Mouse (Mus musculus) adrenal gland, adult 10 weeks (tissue): ENCODE measurements around the gene Col5a2. TPM values are rescaled to one million over a fixed set of nuclear protein-coding genes. Genes with fewer than 3 reads are reported as not detected.

Experiments
- polyA plus RNA-seq: library from polyadenylated mRNA; stranded (reverse); fragments of 350-450 nt; fragmentation: Illumina TruSeq; extraction: RNeasy Lipid Tissue Mini Kit (QIAGEN cat#74804); gene quantifications from one replicate; pipeline ENCODE4 v1.2.3, GENCODE M21; 2014; ENCODE audit warnings: low read depth, low replicate concordance

Col5a2 gene
- 7.6 TPM for polyA plus RNA-seq

GRCm38 (mm10) chr1:45502865-45503332 is at the start of gene Col5a2:
Gene Col5a2 (minus strand): TSS chr1:45503282.

Other genes with a start within 250 kb of the Col5a2 start
- gene Col3a1, start 191.7 kb downstream of the Col5a2 start, polyA plus RNA-seq = 80.9 TPM